Mouse (Mus musculus): ENCODE data around the gene Aldh1b1. TPM values are rescaled to one million over a fixed set of nuclear protein-coding genes. Genes with fewer than 3 reads are reported as not detected.

Gene Aldh1b1
- total RNA-seq, 4 experiments from 2014 or later, result 7.0 to 8.8 (median 7.8) TPM

DNA sequence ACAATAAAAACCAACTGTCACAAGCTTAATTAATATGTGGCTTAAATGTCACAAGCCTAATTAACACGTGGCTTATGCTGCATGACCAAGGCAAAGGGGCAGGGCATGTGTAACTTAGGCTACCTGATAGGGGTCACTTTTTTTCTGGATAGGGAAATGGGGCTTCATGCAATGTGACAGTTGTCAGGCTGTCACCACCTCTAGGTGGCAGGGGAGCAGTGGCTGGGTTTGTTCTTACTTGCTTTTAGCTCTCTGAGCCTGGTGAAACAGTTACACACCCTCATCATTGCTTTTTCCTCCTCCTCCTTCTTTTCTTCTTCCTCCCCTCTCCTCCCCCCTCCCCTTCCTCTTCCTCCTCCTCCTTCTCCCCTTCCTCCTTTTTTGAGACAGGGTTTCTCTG is 15.2 kb upstream of the Aldh1b1 start:
- DNase-seq (ENCODE audit: low spot score in 2 of 2), result no peak

DNA sequence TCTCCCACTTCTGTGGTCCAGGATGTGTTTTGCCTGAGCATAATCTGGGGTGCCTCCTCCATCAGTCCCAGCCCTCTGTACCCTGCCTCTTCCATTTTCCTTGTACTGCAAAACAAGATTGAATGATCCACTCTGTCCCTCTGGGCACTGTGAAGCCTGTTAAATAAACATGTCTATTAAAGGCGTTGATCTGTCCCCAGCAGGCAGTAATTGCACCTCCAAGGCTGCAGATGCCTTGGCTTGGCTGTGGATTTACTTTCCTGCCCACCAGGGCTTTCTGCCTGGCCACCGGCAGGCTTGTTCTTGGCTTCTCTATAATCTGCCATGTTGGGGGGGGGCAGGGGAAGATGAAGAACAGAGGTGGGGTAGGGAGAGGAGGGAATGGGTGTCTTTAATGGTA is 12.9 kb upstream of the Aldh1b1 start:
- no peak for DNase-seq (ENCODE audit: low spot score in 2 of 2)

DNA sequence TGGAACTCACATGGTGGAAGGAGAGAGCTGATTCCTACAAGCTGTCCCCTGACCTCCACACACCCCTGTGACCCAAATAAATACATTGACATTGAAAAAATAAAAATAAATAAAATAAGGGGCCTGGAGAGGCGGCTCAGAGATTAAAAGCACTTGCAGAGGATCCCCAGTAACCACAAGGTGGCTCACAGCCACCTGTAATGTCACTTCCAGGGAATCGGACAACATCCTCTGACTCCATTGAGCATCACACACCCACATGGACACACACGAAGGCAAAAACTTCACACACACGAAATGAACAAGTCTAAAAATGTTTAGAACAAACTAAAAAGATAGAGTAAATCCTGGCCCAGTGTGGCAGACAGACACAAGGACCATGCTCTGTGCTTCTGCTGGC is 12.1 kb upstream of the Aldh1b1 start:
- DNase-seq (ENCODE audit: low spot score in 2 of 2), result no peak

DNA sequence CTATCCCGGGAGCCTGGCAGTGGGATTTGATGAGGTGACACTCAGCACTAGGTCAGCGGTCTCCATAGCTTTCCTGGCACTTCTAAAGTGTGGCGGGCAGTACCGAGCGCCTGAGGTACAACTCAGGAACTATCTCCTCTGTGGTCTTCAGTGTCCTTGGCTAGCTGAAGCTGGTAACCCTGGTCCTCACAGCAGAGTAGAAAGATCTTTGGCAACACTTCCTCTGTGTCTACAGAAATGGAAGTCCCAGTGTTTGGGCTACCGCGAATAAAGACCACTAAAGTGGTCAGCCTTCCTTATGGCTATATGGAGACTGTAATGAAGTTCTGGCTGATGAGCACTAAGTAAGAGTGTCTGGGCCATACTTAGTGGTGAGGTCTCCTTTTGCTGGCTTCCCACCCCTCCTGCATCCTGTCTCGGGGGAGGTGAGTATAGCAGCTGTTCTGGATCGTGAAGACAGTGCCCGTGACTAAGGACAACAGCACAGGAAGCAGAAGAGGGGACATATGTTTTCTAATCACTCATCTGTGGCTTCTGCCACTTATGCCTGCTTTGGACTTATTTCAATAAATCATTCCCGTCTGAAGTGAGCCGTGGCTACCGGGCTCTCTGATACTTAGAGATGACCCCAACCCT is 10.3 kb upstream of the Aldh1b1 start:
- no peak for DNase-seq (ENCODE audit: low spot score in 2 of 2)

DNA sequence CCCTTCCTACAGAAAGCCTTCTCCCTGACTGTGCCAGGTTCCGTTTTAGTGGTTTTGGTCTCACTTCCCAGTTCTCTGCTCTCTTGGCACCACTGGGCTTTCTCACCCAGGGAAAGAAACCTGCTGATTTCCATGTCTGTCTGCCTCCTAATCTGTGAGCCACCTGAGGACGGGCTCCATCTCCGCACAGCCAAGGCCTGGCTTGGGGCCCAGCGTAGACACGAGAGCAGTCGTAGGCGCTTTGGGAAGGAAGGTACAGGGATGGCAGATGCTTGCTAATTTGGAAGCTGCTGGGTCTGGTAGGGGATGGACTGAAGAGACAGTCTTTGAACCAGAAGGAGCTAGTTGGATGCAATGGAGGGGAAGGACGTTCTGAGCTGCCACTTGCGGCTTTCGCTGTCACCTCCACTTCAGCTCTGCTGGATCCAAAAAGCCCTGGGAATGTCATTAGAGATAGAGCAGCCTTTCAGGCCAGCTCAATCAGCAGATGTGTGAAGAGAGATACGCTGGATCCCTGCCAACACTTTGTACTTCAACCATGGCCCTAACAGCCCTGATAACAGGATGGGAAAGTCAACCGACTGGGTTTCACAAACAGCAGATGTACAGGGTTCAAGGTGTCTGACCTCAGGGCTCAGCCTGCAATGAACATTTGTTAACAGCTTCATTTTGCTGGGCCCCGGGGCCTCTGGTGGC is 9.4 kb upstream of the Aldh1b1 start:
- DNase-seq (ENCODE audit: low spot score in 2 of 2), result peak in 1 of 2 experiments; percentile 76

DNA sequence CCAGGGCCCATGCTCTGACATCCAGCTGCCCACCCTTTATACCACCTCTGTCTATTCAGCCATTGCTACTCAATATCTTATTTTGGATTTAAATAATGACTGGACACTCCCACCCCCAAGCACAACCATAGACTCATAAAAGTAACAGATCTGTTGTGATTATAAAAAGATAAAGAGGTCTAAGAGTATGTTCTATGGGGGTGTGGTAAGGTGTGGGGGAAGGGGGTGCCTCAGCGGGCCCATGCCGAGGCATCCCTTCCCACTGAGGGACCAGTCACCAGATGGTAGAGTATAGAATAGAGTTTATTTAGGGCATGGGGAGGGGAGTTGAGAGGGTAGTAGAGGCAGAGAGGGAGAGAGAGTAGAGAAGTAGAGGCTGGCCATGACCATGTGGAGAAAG is 8.8 kb upstream of the Aldh1b1 start:
- no peak for DNase-seq (ENCODE audit: low spot score in 2 of 2)

DNA sequence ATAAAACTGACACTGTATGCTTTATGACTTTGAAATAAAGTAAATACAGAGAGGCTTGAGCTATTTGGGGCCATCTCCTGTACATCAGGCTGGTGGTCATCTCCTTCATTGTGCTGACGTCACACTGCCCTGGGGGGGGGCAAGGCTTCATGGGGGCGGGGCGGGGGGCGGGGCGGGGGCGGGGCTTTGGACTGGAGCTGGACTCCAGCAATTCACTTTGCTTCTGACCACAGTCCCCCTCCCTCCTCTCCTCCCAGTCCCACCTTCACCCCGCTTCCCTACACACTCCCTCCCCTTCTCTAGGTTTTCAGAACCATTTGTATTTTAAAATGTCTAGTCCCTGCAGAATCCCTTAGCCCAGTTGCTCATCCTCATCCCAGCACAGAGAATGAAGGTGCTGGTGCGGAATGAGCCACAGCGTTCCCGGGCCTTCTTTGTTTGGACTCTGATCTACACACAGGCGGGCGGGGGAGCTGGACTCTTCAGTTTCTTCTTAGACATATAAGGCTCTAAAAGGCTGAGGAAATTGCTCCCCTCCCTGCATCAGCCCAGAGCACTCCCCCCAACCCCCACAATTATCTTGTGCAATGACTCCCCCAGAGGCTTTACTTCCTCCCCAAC is 3.5 kb upstream of the Aldh1b1 start:
- no peak for DNase-seq (ENCODE audit: low spot score in 2 of 2)

DNA sequence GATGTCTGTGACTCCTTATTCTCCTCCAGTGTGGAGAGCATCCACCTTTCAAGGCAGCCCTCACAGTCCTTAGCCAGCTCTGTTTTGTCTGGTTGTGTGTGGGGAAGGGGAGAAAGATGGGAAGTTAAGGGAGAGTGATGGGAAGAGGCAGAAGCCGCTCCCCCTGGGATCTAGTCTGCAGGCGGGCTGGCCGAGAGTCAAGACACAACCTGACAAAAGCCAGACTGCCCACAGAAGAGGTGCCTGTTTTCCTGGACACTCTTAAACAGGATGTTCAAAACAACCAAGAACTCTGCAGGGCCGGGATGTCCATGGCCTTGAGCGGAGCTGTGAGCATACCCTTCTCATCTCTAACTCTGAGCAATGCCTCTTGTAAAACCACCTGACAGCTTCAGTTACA is 2.1 kb upstream of the Aldh1b1 start:
- no peak for DNase-seq (ENCODE audit: low spot score in 2 of 2)

DNA sequence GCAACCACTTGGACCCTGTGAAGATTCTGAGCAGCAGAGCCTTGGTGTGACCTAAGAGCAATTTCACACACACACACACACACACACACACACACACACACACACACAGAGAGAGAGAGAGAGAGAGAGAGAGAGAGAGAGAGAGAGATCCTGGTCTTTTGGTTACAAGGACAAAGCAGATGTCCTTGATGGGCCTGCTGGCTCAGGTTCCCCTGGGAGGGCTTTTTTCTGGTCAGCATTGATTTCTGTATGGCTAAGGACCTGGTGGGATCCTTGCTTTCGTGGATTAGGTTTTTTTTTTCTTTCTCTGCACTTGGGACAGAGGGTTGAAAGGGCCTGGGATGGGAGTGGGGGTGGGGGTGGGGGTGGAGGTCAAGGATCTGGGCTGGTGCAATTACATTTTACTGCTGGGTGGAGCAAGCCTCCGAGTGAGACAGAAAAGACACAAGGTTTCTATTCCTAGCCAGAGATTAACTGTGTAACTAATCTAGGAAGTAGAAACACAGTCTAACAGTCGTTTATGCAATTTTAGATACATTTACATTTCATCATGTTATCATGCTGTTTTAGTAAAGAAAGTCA is 1.2 kb downstream of the Aldh1b1 start:
- no peak for DNase-seq (ENCODE audit: low spot score in 2 of 2)

DNA sequence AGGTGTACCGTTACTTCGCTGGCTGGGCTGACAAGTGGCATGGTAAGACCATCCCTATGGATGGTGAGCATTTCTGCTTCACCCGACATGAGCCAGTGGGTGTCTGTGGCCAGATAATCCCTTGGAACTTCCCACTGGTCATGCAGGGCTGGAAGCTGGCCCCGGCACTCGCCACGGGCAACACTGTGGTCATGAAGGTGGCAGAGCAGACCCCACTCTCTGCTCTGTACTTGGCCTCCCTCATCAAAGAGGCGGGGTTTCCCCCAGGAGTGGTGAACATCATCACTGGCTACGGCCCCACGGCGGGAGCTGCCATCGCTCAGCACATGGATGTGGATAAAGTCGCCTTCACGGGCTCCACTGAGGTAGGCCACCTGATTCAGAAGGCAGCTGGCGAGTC is 4.1 kb downstream of the Aldh1b1 start:
- DNase-seq (ENCODE audit: low spot score in 2 of 2), result no peak

DNA sequence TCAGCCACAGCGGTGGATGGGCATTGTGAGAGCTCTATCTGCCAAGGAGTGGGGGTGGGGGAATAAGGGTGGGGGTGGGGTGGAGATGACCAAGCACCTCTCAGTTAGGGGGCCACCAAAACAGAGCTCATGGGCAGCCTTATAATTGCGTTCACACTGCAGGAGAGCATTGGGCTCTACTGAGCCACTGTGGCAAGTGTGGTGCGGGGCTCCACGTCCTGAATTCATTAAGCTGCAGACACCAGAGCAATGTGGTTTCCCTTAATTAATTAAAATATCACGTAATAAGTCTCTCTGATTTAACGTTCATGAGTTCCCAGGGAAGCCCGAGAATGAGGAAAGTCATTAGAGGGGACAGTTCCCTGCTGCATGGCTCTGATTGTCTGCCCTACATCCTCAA is 9.2 kb downstream of the Aldh1b1 start:
- no peak for DNase-seq (ENCODE audit: low spot score in 2 of 2)

DNA sequence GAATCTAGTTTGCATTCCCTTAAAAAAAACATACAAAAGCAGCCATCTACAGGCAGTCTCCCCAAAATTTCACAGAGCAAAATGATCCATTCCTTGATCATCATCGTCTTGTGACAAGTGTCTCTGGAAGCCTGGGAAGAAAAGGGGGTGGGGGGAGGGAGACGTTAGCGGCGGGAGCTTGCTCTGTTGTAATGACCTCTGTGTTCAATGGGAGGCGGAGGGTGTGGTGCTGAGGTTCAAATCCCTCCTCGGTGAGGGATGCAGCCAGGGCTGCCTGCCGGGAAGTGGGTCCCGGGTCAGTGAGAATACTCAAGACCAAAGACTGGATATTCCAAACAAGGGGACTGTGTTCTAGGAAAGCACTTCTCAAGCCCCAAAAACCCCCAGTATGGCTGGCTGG is 12.4 kb downstream of the Aldh1b1 start:
- no peak for DNase-seq (ENCODE audit: low spot score in 2 of 2)

DNA sequence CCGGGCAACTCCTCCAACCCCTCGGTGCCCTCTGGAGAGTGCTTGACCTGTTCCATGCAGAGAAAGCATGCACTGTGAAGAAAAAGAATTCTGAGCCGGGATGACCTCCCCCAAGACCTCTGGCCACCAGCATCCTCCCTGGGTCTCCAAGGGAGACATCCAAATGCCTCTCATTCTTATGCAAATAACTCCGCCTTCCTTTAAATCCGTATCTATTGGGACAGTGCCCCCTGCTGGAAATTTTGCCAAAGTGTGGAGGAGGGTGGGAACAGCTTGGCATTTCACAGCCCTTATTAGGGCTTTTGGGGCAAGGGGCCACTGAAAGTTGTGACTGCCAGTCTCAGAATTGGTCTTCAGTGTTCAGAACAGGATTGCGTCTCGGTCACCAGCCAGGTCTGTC is 16.7 kb downstream of the Aldh1b1 start:
- peak in 1 of 2 experiments; percentile 51 for DNase-seq (ENCODE audit: low spot score in 2 of 2)

DNA sequence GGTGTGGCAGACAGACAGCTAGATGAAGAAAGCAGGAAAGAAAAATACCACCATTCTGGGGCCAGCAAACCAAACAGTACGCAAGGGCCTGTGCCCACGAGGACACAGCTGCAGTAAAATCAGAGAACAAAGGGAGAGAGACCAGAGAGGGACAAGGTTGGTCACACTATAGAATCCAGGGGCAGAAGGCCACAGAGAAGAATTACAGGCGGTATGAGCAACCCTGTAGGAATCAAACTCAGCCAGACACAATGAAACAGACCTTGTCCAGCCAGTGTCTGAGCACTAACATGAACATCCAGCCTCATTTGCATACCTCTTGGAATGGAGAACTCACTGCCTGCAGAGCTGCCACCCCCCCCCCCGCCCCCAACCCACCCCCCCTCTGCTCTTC is 20.0 kb downstream of the Aldh1b1 start:
- DNase-seq (ENCODE audit: low spot score in 2 of 2), result no peak

DNA sequence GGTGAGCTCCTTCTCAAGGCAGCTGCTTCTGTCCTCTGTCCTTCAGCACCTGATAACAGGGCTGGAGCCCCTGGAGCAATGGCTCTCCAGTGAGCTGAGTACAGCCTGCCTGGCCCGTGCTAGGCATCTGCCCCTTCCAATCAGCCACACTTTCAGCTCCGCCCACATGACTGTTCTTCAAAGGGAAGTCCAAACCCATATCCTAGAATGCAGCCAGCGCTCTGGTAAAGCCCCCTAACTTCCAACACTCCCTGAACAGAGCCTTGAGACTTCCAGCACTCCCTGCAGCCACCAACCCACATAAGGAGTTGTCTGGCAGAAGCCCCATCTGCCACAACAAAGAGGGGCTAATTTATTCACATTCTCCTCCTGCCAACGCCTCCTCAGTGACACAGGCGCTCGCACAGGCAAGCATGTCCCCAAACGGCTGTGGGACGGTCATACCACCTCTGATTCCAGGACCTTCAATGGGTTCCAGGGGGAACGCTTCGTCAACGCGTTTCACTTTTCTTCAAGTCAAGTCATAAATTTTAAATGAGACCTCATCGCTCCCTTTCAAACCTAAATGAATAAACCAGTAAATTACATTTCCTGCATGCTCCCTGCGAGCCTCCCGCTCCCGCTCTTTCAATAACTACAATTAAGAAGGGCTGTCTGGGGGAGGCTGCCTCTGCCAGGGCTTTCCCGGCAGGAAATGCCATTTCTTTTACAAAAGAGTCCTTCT is 20.5 kb downstream of the Aldh1b1 start:
- peak; percentile 5 to 38 for DNase-seq (ENCODE audit: low spot score in 2 of 2)

DNA sequence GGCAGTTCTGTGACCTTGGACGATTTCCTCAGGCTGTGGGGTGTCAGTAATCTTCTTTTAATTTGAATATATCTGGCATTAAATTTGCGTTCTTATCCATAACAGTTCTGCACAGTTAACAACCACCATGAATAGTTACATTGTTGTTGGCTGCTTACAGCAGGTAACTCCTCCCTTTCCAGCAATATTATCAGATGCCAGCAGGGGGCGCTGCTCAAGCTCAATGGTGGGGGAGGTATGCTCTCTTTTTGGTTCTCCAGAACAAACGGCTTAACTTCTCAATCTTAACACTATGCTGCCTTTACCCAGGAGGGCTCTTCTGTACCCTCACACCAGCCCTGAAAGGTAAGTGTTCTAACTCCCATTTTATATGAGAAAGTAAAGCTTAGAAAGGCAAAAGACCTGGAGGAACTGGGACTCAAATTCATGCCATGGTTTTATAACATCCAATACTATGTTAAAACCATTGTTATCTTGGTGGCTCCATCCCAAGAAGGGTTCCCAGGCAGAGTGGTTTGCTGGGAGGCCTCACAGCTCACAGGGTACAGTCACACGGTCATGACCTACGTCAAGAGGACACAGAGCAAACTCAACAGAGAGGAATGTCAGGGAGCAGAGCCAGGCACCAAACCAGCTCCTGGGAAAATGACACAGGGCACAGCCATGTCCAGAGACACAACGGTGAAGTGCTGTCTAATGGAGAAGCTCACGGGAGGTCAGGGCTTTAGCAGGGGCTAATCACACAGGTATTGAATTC is 21.4 kb downstream of the Aldh1b1 start:
- peak in 1 of 2 experiments; percentile 45 for DNase-seq (ENCODE audit: low spot score in 2 of 2)

DNA sequence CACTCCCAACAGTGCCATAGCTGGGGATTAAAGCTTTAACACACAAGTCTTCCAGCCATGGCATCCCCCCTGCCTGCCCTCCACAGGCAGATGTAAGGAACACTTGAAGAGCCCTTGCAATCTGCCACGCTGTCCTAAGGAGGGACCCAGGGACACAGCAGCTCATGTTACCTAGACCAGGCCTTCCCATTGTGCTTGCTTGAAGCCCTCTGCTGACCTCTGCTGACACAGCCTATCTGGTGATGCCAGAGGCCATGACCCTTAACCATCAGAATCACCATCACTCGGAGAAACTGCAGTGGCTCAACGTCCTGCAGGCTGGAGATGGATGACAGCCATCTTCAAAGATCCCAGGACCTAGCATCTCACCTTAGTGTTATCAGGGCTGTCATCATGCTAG is 23.2 kb downstream of the Aldh1b1 start:
- no peak for DNase-seq (ENCODE audit: low spot score in 2 of 2)

DNA sequence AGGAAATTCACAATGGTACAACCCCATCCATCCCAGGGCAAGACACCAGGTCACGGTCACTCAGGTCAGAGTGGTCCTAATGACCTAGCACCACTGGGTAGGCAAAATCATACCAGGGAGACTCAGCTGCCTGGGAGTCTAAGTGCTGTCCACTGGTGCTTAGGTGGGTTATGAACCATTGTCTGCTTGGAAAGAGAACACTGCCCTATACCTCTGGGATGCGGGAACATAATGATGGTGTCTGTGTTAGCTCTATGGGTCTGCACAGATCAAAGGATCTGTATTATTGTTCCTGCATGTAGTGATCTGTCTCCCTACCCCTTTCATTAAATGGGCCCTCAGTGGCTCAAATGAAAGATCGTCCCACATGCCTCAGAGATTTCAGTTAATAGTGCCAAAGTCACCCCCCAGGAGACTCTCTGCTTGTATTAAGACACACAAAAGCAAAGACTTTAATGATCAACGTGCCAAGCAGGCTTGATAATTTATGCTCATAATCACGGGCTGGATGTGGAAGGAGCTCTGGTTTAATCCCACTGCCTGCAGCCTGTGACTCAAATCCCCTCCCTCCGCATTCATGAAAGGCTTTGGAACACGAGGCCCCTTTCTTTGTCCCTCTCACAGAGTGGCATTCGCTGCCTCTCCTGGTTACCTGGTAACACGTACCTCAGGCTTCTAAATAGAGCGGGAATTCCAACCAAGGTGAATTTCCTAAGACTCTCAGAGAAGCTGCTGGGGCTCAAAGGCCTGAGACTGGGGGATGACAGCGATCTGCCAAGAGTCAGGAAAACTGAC is 24.2 kb downstream of the Aldh1b1 start:
- no peak for DNase-seq (ENCODE audit: low spot score in 2 of 2)

DNA sequence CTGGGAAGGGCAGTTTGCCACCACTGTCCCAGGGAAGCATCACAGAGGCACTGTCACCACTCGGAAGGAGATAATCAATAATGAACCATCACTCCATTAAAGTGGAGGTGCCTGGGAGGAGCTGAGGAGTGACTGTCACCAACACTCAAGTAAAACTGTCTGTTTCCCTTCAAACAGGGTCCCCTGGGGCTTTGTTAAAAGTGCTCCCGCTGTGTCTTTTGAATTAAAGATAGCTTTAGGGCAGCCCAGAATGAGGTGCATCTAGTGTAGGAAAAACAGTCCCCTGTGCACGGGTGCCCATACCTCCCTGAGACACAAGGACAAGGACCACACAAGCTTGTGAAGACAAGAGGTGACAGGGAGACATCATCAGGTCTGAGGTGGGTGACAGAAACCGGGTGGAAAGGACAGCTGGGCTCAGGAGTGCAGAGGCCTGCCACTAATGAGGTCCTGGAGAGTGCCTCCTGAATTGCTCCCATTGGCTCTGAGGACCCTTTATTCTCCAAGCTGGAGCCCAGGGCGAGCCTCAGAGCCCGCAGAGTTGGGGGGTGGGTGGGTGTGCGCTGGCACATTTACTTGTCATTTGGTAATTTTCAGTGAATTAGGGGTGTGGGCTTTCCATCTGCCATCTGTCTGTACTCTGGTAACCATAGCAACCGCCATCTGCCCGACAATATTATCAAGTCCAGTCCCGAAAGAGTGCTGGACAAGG is 25.4 kb downstream of the Aldh1b1 start:
- DNase-seq (ENCODE audit: low spot score in 2 of 2), result no peak
